Mouse (Mus musculus): Measurements from ENCODE around the gene Sept12.
A peak's percentile ranks its signal among the peaks of the same experiment; 100 is the strongest.

The Sept12 gene

GRCm38 (mm10) chr16:4974521-4974920, 23.1 kb downstream of the Sept12 start:
- DNase-seq (ENCODE audit: low spot score), result no peak

GRCm38 (mm10) chr16:4971626-4972025, 26.0 kb downstream of the Sept12 start:
- no peak for DNase-seq (ENCODE audit: low spot score)

GRCm38 (mm10) chr16:4969055-4969843, 28.4 kb downstream of the Sept12 start:
- no peak for DNase-seq (ENCODE audit: low spot score)

- no peak for DNase-seq (ENCODE audit: low spot score)
Observed at GRCm38 (mm10) chr16:4968426-4968825, 29.2 kb downstream of the Sept12 start.

- DNase-seq (ENCODE audit: low spot score), result no peak
Observed at GRCm38 (mm10) chr16:4965392-4966129, 32.1 kb downstream of the Sept12 start.

- DNase-seq (ENCODE audit: low spot score), result no peak
Observed at GRCm38 (mm10) chr16:4964731-4965391, 32.8 kb downstream of the Sept12 start.

- peak; percentile 96 for DNase-seq (ENCODE audit: low spot score)
Observed at GRCm38 (mm10) chr16:4963797-4964709, 33.6 kb downstream of the Sept12 start, which contains the start of gene Anks3. Anks3 (minus strand) TSS chr16:4964205.

GRCm38 (mm10) chr16:4963346-4963745, 34.3 kb downstream of the Sept12 start:
- DNase-seq (ENCODE audit: low spot score), result no peak

GRCm38 (mm10) chr16:4960260-4960659, 37.4 kb downstream of the Sept12 start:
- DNase-seq (ENCODE audit: low spot score), result no peak

GRCm38 (mm10) chr16:4957446-4957845, 40.2 kb downstream of the Sept12 start:
- no peak for DNase-seq (ENCODE audit: low spot score)

GRCm38 (mm10) chr16:4956609-4957008, 41.0 kb downstream of the Sept12 start:
- no peak for DNase-seq (ENCODE audit: low spot score)

- no peak for DNase-seq (ENCODE audit: low spot score)
Observed at GRCm38 (mm10) chr16:4947378-4947777, 50.3 kb downstream of the Sept12 start.

GRCm38 (mm10) chr16:4946155-4946554, 51.5 kb downstream of the Sept12 start:
- DNase-seq (ENCODE audit: low spot score), result no peak

- no peak for DNase-seq (ENCODE audit: low spot score)
Observed at GRCm38 (mm10) chr16:4945415-4945814, 52.2 kb downstream of the Sept12 start.

GRCm38 (mm10) chr16:4943431-4943830, 54.2 kb downstream of the Sept12 start:
- DNase-seq (ENCODE audit: low spot score), result no peak

GRCm38 (mm10) chr16:4942868-4943267, 54.8 kb downstream of the Sept12 start:
- no peak for DNase-seq (ENCODE audit: low spot score)

- no peak for DNase-seq (ENCODE audit: low spot score)
Observed at GRCm38 (mm10) chr16:4941016-4941415, 56.6 kb downstream of the Sept12 start.

- no peak for DNase-seq (ENCODE audit: low spot score)
Observed at GRCm38 (mm10) chr16:4940311-4940850, 57.3 kb downstream of the Sept12 start.

- DNase-seq (ENCODE audit: low spot score), result peak; percentile 21
Observed at GRCm38 (mm10) chr16:4939412-4939811, 58.2 kb downstream of the Sept12 start.

- peak; percentile 98 for DNase-seq (ENCODE audit: low spot score)
Observed at GRCm38 (mm10) chr16:4938989-4939388, 58.7 kb downstream of the Sept12 start.

GRCm38 (mm10) chr16:4938461-4938860, 59.2 kb downstream of the Sept12 start, which contains the start of gene Nudt16l1:
Nudt16l1 (plus strand) TSS chr16:4938761.
- no peak for DNase-seq (ENCODE audit: low spot score)

Measured in embryo, embryonic 10 days (tissue).